Mouse (Mus musculus): ENCODE measurements around the gene Htra2.

The Htra2 gene

GRCm38 (mm10) chr6:83069488-83070246 lies 14.6 kb upstream of the Htra2 start:
- no peak for DNase-seq (ENCODE audit: low read depth)

GRCm38 (mm10) chr6:83068706-83069487 lies 13.8 kb upstream of the Htra2 start:
- no peak for DNase-seq (ENCODE audit: low read depth)

- no peak for DNase-seq (ENCODE audit: low read depth)
These were observed 13.1 kb upstream of the Htra2 start for GRCm38 (mm10) chr6:83068221-83068620.

GRCm38 (mm10) chr6:83066441-83066840 lies 11.4 kb upstream of the Htra2 start:
- no peak for DNase-seq (ENCODE audit: low read depth)

GRCm38 (mm10) chr6:83065995-83066394 lies 10.9 kb upstream of the Htra2 start:
- DNase-seq (ENCODE audit: low read depth), result no peak

GRCm38 (mm10) chr6:83058725-83059124 lies 3.7 kb upstream of the Htra2 start:
- no peak for DNase-seq (ENCODE audit: low read depth)

GRCm38 (mm10) chr6:83057790-83058189 lies 2.7 kb upstream of the Htra2 start, which contains the start of gene Dqx1:
Gene Dqx1, plus strand, starts transcription at chr6:83057844.
- DNase-seq (ENCODE audit: low read depth), result no peak

GRCm38 (mm10) chr6:83054074-83054851 lies 810 bp downstream of the Htra2 start, which contains the start of gene Aup1:
Gene Aup1, plus strand, starts transcription at chr6:83054521.
- DNase-seq (ENCODE audit: low read depth), result peak; percentile 98

GRCm38 (mm10) chr6:83053136-83053960 lies 1.7 kb downstream of the Htra2 start:
- DNase-seq (ENCODE audit: low read depth), result peak; percentile 69

- DNase-seq (ENCODE audit: low read depth), result no peak
These were observed 5.7 kb downstream of the Htra2 start for GRCm38 (mm10) chr6:83049367-83049766.

GRCm38 (mm10) chr6:83044742-83045141 lies 10.3 kb downstream of the Htra2 start:
- DNase-seq (ENCODE audit: low read depth), result no peak

GRCm38 (mm10) chr6:83043993-83044392 lies 11.1 kb downstream of the Htra2 start:
- no peak for DNase-seq (ENCODE audit: low read depth)

- no peak for DNase-seq (ENCODE audit: low read depth)
These were observed 11.5 kb downstream of the Htra2 start for GRCm38 (mm10) chr6:83043561-83043960.

GRCm38 (mm10) chr6:83040601-83041000 lies 14.5 kb downstream of the Htra2 start:
- DNase-seq (ENCODE audit: low read depth), result no peak

GRCm38 (mm10) chr6:83038496-83039012 lies 16.5 kb downstream of the Htra2 start:
- DNase-seq (ENCODE audit: low read depth), result peak; percentile 95

GRCm38 (mm10) chr6:83037188-83037587 lies 17.9 kb downstream of the Htra2 start:
- no peak for DNase-seq (ENCODE audit: low read depth)

- DNase-seq (ENCODE audit: low read depth), result no peak
These were observed 20.5 kb downstream of the Htra2 start for GRCm38 (mm10) chr6:83034463-83035055.

GRCm38 (mm10) chr6:83033249-83034185 lies 21.6 kb downstream of the Htra2 start, which contains the start of the genes Dok1 and Loxl3:
Gene Dok1, minus strand, starts transcription at chr6:83033471.
Gene Loxl3, plus strand, starts transcription at chr6:83034173.
- DNase-seq (ENCODE audit: low read depth), result peak; percentile 77

GRCm38 (mm10) chr6:83032769-83033191 lies 22.3 kb downstream of the Htra2 start:
- peak; percentile 60 for DNase-seq (ENCODE audit: low read depth)
